Mouse (Mus musculus) cerebellum, postnatal 36 days (tissue): Measurements from ENCODE around the gene Plscr2.
A peak's percentile ranks its signal among the peaks of the same experiment; 100 is the strongest.

Experiments
- DNase-seq, 2 experiments: peaks; one replicate each; pipeline ENCODE4 v3.0.0; 2021 to 2022; ENCODE audit warnings: mixed read lengths in 2 of 2

Plscr2 gene

DNA sequence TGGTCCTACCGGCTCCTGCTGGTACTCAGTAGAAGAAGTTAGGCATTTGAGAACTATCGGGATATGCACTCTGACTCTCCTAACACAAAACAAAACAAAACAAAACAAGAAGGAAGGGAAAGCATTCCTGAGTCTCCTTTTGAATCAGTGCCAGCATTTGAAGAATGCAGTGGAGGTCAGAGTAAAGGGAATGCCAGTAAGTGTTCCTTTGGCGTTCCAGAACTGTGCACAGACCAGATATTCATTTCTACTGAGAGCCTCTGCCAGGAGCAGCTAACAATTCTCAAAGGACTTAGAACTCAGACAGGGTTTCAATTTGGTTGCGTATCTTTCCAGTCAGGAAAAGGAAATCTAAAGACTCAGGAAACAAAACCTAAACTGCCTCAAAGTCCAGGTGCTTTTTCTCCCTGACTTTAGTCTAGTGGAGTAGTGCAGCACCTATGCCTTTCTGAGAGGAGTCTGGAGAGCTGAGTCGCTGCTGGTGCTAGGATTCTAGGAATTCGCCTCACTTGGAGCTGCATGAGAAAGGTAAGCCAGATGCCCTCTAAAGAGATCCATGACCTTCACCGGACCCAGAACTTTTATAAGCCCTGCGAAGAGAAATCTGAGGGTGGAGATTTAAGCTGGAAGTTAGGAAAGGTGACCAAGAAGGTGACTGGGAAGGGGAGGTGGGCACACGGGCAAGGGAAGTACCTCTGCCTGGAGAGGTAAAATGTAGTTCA lies at the start of gene Plscr2:
Plscr2 (plus strand) TSS at position 117 of the 722 bp plus-strand sequence.
- no peak for DNase-seq

- no peak for DNase-seq
These were observed 49.2 kb upstream of the Plscr2 start for GRCm38 (mm10) chr9:92226127-92226655.

- no peak for DNase-seq
These were observed 48.6 kb upstream of the Plscr2 start for GRCm38 (mm10) chr9:92226795-92227194.

DNA sequence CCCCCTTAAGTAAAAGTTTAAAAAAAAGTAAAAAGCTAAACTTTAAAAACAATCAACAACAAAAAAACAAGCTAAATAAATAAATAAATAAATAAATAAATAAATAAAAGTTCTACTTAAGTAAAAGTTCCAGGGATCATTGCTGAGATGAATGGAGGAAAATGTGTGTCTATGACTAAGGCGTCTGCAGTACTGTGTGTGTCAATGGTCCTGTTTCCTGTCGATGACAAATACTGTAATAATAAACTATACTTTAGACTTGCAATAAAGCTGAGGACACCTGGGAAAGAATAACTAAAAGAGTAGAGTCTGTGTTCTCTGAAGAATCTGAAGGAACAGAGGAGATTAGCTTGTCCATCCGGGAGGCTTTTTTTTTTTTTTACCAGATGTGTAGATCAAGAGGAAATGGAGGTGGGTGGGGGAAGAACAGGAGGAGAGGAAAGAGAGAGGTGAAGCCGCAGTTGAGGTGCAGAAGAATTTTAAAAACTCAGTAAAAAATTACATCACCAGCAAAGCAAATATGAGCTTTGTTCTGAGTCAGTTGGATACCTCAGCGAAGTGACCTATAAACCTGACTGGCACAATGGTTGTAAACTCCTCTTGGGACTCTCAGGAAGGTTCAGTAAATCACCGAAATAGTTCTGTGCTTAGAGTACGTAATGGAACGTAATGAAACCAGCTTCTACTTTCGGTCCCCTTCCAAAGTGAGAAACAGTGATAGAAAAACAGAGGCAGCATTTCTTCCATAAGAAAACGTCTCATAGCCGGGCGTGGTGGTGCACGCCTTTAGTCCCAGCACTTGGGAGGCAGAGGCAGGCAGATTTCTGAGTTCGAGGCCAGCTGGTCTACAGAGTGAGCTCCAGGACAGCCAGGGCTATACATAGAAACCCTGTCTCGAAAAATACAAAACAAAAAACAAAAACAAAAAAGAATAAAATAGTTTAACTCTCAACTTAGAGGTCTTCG lies 46.3 kb upstream of the Plscr2 start:
- DNase-seq, result no peak

DNA sequence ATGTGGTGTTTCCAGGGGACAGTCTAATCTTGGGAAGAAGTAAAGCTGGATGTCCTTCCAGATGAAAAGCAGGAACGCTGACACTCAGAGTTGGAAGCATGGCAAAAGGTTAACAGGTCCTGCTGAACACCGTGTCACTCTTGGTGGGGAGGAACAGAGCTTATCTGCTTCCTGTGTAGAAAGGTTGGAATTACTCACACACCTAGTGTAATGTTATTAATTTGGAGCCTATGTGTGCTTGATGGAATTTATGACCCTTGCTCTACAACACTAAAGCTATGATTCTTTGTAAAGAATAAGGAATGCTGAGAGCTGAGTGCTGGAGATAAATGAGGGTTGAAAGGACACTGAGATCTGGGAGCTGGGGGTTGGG lies 45.6 kb upstream of the Plscr2 start:
- DNase-seq, result no peak

GRCm38 (mm10) chr9:92234901-92235458 lies 40.4 kb upstream of the Plscr2 start:
- DNase-seq, result no peak

DNA sequence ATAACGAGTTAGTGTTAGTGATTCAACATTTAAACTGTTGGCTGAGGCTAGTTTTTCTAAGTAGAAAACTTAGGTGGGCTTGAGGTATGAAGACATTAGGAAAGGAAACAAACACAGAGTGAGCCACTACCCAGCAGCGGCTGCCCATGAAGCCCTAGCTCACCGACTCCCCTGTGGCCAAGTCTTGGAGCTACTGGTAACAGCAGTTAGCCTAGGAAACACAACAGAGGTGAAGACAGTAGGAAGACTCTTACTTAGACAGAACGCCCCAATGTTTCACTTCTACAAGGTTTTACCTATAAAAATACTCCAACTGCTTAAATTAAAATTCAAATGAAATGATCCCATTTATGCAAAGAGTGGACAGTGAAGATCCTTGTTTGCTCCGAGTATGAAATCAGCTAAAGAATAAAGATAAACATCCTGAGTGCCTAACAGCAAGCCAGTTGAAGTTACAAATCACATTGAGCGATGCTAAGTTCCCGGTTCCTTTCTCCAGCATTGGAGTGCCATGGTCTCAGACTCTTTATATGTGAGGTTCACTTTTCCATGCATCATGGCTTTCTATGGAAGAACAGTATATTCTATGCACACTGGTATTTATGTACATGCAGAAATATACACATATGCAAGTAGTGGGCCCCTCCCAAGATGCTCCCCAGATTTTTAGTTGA lies 26.5 kb upstream of the Plscr2 start:
- no peak for DNase-seq

- no peak for DNase-seq
These were observed 26.0 kb upstream of the Plscr2 start, which contains the start of gene Plscr1 for GRCm38 (mm10) chr9:92249447-92249852. Gene Plscr1 (plus strand): TSS chr9:92249750.

DNA sequence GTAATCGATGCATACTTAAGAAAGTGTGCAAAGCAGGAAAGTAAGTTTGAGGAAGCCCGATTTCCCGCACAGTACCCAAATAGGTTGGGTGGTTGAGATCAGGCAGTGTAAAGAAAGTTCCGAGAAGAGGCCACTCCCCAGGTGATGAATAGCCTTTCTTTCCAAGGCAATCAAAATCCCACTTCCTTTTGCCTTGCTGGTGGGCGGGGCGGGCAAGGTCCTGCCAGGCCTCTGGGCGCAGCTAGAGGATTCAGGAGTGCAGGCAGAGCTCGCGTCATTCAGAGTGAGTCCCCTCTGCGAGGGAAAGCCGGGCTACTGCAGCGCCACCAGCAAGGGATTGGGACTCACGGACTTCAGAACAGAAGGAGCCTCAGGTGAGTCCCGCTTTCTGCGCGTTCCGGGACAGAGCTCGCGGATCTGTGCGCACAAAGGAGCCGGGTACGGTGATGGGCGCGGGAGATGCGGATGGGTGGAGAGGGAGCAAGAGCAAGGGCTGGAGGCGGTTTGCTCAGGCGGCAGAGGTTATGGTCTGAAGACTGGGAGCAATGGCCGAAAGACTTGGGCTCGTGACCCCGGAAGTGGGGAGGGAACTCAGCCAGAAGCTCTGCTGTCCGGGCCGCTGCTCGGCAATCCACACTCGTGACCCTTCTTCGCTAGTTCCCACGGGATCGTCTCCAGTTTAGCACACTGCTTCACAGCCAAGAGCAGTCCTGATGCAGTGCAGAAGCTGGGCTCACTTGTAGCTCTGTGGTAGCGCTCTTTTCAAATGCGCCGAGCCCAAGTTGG lies 25.2 kb upstream of the Plscr2 start:
- DNase-seq, result peak; percentile 27 to 30

DNA sequence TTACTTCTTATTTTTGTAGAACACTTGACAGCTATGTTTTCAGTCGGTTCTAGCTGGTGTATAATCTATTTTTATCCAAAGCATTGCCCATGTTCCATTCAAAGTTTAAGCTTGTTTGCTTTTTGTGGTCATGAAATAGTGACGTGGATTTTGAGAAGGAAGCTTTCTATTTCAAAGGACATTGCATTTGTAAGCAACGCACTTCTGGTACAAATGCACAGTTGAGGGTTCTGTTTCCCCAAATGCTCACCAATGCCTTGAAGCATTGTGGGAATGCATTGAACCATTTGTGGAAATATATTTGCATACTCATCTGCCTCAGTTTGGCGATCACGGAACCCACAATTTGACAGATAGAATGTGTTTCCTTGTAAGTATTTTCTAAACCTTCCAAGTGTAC lies 22.7 kb upstream of the Plscr2 start:
- no peak for DNase-seq

DNA sequence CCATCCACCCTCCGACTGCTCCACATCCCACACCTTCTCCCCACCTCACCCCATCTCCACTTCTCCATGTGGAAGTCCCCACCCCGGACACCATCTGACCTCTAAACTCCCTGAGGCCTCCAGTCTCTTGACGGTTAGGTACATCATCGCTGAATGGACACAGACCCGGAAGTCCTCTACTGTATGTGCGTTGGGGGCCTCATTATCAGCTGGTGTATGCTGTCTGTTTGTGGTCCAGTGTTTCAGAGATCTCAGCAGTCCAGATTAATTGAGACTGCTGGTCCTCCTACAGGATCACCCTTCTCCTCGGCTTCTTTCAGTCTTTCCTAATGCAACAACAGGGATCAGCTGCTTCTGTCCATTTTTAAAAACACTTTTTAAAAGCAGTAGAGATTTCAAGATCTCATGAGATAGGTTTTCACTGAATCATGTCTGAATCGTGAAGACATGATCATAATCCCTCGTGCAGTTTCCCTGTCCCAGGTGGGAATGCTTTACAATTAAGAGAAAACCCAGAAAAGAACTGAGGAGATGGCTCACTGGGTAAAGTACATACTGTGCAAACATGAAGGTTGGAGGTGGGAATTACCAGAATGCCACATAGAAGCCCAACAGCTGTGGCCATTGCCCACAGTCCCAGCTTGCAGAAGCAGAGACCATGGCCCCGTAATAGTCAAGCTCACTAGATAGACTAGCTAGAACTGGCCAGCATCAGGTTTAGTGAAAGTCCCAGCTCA lies 21.6 kb upstream of the Plscr2 start:
- no peak for DNase-seq

- no peak for DNase-seq
These were observed 14.8 kb upstream of the Plscr2 start for GRCm38 (mm10) chr9:92260481-92261159.

- DNase-seq, result no peak
These were observed 9.7 kb upstream of the Plscr2 start for GRCm38 (mm10) chr9:92265719-92266118.

- no peak for DNase-seq
These were observed 8.7 kb upstream of the Plscr2 start for GRCm38 (mm10) chr9:92266558-92267171.

DNA sequence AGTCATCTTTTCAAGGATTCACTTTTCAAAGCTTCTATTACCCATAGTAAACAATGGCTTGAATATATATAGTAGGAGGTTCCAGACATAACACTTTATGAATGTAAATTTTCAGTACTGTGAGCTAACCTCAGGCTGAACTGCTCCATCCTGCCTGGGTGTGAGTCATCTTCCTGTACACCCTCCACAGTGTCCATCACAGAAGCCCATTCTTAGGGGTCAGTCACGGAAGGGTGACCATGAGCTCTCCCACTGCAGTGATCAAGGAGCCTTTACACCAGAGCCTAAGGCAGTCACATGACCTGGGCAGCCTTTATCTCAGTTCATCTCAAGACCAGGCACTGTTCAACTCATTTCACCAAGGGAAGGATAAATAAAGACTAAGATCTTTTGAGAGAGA lies 7.7 kb upstream of the Plscr2 start:
- DNase-seq, result no peak

DNA sequence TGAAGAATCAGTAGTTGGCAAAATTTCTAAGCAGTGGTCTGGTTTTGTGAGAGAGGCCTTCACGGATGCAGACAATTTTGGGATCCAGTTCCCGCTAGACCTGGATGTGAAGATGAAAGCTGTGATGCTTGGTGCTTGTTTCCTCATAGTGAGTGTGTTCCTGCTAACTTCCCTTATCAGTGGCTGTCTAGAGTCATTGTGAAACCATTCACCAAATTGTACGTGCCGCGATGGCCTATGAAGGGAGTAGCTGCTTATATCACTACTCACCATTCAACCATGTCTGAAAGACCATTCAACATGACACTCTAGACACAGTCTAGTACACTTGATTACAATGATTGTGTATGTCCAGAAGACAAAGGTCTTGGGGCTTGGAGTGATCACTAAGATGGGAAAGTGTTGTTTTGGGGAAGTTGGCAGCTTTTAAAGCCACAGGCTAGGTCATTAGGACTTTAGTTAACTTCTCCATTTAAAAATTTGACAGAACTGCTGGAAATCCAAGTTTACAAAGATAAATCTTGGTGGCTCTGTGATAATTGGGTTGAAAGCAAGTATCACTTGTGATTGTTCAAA lies 5.5 kb upstream of the Plscr2 start:
- no peak for DNase-seq

DNA sequence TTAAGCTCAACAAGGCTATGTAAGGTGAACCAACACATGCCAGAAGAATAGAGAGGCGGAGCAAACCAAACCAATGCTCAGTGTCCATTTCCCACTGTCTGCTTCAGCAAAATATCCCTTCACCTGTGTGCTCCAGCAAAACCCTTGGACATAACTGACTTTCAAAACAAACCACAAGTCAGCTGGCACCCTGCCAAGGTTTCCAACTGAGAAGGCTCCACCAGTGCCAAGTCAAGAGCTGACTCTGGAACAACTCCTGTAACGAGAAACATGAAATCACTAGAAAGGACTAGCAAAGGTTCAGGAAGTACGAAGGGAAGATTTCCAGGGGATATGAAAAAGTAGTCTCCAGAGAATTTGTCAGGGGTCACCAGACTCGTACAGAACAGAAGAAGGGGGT lies 4.5 kb upstream of the Plscr2 start:
- peak; percentile 45 to 47 for DNase-seq

DNA sequence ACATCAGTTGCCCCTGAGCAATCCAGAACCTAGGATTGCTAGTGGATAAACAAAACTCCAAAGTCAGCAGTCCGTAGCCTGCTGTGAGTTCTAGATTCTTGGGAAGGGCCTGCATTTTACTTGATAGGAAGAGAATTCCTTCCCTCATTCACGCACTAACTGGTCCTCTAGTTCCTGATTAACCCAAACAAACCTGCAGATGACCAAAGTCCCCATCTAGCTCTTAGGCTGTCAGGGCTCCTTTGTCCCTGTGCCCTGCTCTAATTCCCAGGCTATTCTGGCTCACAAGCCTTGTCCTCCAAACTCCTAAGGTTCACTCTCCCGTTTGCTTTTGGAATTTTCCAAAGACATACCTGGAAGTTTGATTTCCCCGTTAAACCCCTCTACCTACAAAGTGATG lies 2.8 kb upstream of the Plscr2 start:
- no peak for DNase-seq

GRCm38 (mm10) chr9:92273271-92273670 lies 2.1 kb upstream of the Plscr2 start:
- no peak for DNase-seq
